Mouse (Mus musculus): ENCODE data around the gene Ddhd1.

- TF ChIP-seq POLR2A (IDR thresholded peaks at IDR 0.05; ENCODE audit: borderline replicate concordance, low read depth, low read length) (no peak), CTCF (IDR thresholded peaks at IDR 0.05; ENCODE audit: low read depth, low read length) (no peak)
Observed at GRCm38 (mm10) chr14:45676722-45677121, 18.8 kb upstream of the Ddhd1 start.

Data from bone marrow macrophage, adult 2 months (primary cell).